Mouse (Mus musculus): ENCODE measurements at regions not wholly inside any gene's neighbourhood (a gene's known extent, or its start where the extent isn't known, plus 50 kb on each side); places are given as distances from the start of the nearest gene placed in this dataset.

GRCm38 (mm10) chr5:10320611-10321010 lies 74.3 kb upstream of the Gm5152 start:
- H3K27me3 ChIP-seq (ENCODE audit: control insufficient read depth, insufficient read depth, low read length), result no peaks in the 10 kb centered on the region
- no peak for ATAC-seq (ENCODE audit: low FRiP score)
- H3K4me2 ChIP-seq, result no peak overlapping the region
- no peak for DNase-seq (ENCODE audit: low spot score, missing footprints)
- H3K4me1 ChIP-seq (ENCODE audit: control insufficient read depth, insufficient read depth, low read length), result no peaks in the 10 kb centered on the region
- no peaks in the 10 kb centered on the region for H3K9me3 ChIP-seq (ENCODE audit: control insufficient read depth, low read length)
- H3K36me3 ChIP-seq (ENCODE audit: control insufficient read depth, insufficient read depth, low read length), result no peaks in the 10 kb centered on the region
- H3K4me3 ChIP-seq (ENCODE audit: low read depth, low read length), result no peak overlapping the region
- no peak overlapping the region for H3K9ac ChIP-seq (ENCODE audit: low read length)
- no peak overlapping the region for H3K27ac ChIP-seq (ENCODE audit: low read depth, low read length)
- WGBS, result 78% methylated on average over 2 of the region's 2 CpGs

Data from midbrain, embryonic 11.5 days (tissue).